Mouse (Mus musculus): ENCODE measurements around the gene Coro1c. TPM values are rescaled to one million over a fixed set of nuclear protein-coding genes. Genes with fewer than 3 reads are reported as not detected.

Coro1c gene
- polyA plus RNA-seq, 1 experiment from 2014 or later: 93.6 TPM

DNA sequence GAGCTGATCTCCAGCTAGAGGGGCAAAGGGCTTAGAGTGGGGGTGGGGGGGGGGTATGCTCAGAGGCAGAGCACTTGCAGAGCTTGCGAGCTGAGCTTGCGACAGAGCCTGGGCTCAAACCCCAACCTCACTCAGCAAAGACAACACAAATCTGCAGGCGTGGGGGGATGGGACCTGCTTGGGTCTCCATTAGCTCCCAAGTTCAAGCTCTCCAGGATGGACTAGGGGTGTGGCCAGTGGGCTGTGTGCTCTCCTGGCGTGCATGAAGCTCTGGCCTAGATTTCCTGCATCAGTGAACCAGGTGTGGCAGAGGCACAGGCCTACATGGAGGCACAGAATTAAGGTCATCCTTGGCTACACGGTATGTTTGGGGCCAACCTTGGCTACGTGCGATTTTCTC lies 80.1 kb downstream of the Coro1c start:
- no peak for DNase-seq (ENCODE audit: low spot score)
- ATAC-seq (ENCODE audit: low FRiP score, low TSS enrichment): no peak; the same call in 1 of the 2 replicates
- Histone ChIP-seq H3K27ac (replicated peaks) (no peak overlapping the region), H3K9me3 (ENCODE audit: control insufficient read depth, low read length) (no peaks in the 10 kb centered on the region), H3K4me1 (replicated peaks; ENCODE audit: control insufficient read depth, insufficient read depth) (no peaks in the 10 kb centered on the region), H3K4me2 (replicated peaks; ENCODE audit: low read depth) (no peak overlapping the region), H3K9ac (ENCODE audit: low read length) (no peak overlapping the region), H3K27me3 (ENCODE audit: control insufficient read depth, insufficient read depth, low read length) (no peaks in the 10 kb centered on the region), H3K36me3 (ENCODE audit: control insufficient read depth, insufficient read depth, low read length) (no peaks in the 10 kb centered on the region), H3K4me3 (ENCODE audit: low read depth, low read length) (no peak overlapping the region)
- WGBS: 52% methylated on average over 7 of the region's 7 CpGs
- TF ChIP-seq EP300 (optimal IDR thresholded peaks at IDR 0.05) (no peak), CTCF (IDR thresholded peaks at IDR 0.05; ENCODE audit: low read depth) (no peak)

GRCm38 (mm10) chr5:113827991-113828411 lies 80.6 kb downstream of the Coro1c start:
- TF ChIP-seq CTCF (IDR thresholded peaks at IDR 0.05; ENCODE audit: low read depth): no peak
- TF ChIP-seq EP300 (optimal IDR thresholded peaks at IDR 0.05): no peak
- ATAC-seq (ENCODE audit: low FRiP score, low TSS enrichment): no peak

DNA sequence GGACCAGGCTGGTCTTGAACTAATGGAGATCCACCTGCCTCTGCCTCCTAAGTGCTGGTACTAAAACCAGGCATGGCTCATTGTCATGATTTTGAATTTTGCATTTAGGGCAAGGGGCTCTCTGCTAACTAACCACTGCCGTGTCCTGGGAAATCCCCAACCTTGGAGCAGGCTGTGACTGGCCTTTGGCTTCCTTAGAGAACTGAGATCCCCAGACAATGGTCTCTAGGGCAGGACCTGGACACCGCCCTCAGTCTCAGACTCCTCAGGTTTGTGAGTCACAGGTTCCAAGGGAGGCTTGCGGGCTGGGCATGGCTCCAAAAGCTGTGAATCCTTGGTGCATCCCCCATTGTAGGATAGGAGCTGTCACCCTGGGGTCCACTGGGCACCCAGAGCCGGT lies 81.9 kb downstream of the Coro1c start:
- no peak overlapping the region for H3K27ac ChIP-seq (replicated peaks)
- DNase-seq (ENCODE audit: low spot score): no peak
- no peaks in the 10 kb centered on the region for H3K27me3 ChIP-seq (ENCODE audit: control insufficient read depth, insufficient read depth, low read length)
- no peak overlapping the region for H3K4me3 ChIP-seq (ENCODE audit: low read depth, low read length)
- TF ChIP-seq CTCF (IDR thresholded peaks at IDR 0.05; ENCODE audit: low read depth) (no peak), EP300 (optimal IDR thresholded peaks at IDR 0.05) (no peak)
- H3K9ac ChIP-seq (ENCODE audit: low read length): no peak overlapping the region
- no peak for ATAC-seq (ENCODE audit: low FRiP score, low TSS enrichment)
- WGBS: 69% methylated on average over 4 of the region's 4 CpGs
- H3K4me2 ChIP-seq (replicated peaks; ENCODE audit: low read depth): no peak overlapping the region
- no peaks in the 10 kb centered on the region for H3K4me1 ChIP-seq (replicated peaks; ENCODE audit: control insufficient read depth, insufficient read depth)
- no peaks in the 10 kb centered on the region for H3K36me3 ChIP-seq (ENCODE audit: control insufficient read depth, insufficient read depth, low read length)
- H3K9me3 ChIP-seq (ENCODE audit: control insufficient read depth, low read length): no peaks in the 10 kb centered on the region

More at GRCm38 (mm10) chr5:113827991-113828411, 80.6 kb downstream of the Coro1c start:
- Histone ChIP-seq H3K4me2 (replicated peaks; ENCODE audit: low read depth) (no peak overlapping the region), H3K4me1 (replicated peaks; ENCODE audit: control insufficient read depth, insufficient read depth) (no peaks in the 10 kb centered on the region), H3K9me3 (ENCODE audit: control insufficient read depth, low read length) (no peaks in the 10 kb centered on the region), H3K4me3 (ENCODE audit: low read depth, low read length) (no peak overlapping the region), H3K9ac (ENCODE audit: low read length) (no peak overlapping the region), H3K36me3 (ENCODE audit: control insufficient read depth, insufficient read depth, low read length) (no peaks in the 10 kb centered on the region), H3K27me3 (ENCODE audit: control insufficient read depth, insufficient read depth, low read length) (no peaks in the 10 kb centered on the region), H3K27ac (replicated peaks) (no peak overlapping the region)
- WGBS: 42% methylated on average over 4 of the region's 4 CpGs
- no peak for DNase-seq (ENCODE audit: low spot score)

DNA sequence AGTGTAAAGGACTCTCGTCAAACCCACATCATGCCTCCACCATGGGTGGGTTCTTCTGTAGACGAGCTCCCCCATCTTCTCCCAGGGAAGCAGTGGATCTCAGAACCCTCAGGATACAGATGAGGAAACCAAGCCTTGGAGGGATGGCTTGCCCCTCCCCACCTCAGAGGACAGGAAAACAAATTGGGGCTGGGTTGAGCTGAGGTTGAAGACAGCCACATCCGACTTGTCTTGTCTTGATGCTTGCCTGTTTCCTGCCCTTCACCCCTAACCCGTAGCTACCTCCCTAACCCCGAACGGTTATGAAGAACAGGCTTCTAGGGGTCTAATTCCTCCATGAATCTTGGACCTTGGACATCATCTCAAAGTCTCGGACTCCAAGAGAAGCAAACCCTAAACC lies 83.0 kb downstream of the Coro1c start:
- no peaks in the 10 kb centered on the region for H3K36me3 ChIP-seq (ENCODE audit: control insufficient read depth, insufficient read depth, low read length)
- H3K9me3 ChIP-seq (ENCODE audit: control insufficient read depth, low read length): no peaks in the 10 kb centered on the region
- DNase-seq (ENCODE audit: low spot score): no peak
- TF ChIP-seq EP300 (optimal IDR thresholded peaks at IDR 0.05) (no peak), CTCF (IDR thresholded peaks at IDR 0.05; ENCODE audit: low read depth) (no peak)
- no peak overlapping the region for H3K4me2 ChIP-seq (replicated peaks; ENCODE audit: low read depth)
- H3K4me3 ChIP-seq (ENCODE audit: low read depth, low read length): no peak overlapping the region
- H3K4me1 ChIP-seq (replicated peaks; ENCODE audit: control insufficient read depth, insufficient read depth): no peaks in the 10 kb centered on the region
- WGBS: 74% methylated on average over 7 of the region's 7 CpGs
- no peaks in the 10 kb centered on the region for H3K27me3 ChIP-seq (ENCODE audit: control insufficient read depth, insufficient read depth, low read length)
- no peak for ATAC-seq (ENCODE audit: low FRiP score, low TSS enrichment)
- H3K9ac ChIP-seq (ENCODE audit: low read length): no peak overlapping the region
- H3K27ac ChIP-seq (replicated peaks): no peak overlapping the region

DNA sequence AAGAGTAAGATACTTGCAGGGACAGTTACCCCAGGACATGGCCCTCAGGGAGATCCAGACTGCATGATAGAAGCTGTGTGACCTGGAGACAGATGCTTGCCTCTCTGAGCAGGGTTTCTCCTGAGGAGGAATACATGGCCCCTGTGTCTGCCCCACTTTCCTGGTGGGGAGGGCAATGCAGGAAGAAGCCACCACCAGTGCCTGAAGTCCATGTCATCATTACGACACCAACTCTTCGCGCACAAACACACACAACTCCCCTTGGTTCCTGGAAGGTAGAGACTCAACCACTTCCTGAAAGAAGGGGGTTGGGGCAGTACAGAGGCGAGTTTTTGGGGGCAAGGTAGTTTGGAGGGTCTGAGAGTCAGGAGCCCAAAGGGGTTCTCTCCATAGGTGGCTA lies 84.3 kb downstream of the Coro1c start:
- Histone ChIP-seq H3K4me2 (replicated peaks; ENCODE audit: low read depth) (no peak overlapping the region), H3K9me3 (ENCODE audit: control insufficient read depth, low read length) (no peaks in the 10 kb centered on the region), H3K27me3 (ENCODE audit: control insufficient read depth, insufficient read depth, low read length) (no peaks in the 10 kb centered on the region), H3K9ac (ENCODE audit: low read length) (no peak overlapping the region), H3K4me1 (replicated peaks; ENCODE audit: control insufficient read depth, insufficient read depth) (no peaks in the 10 kb centered on the region), H3K27ac (replicated peaks) (no peak overlapping the region), H3K4me3 (ENCODE audit: low read depth, low read length) (no peak overlapping the region), H3K36me3 (ENCODE audit: control insufficient read depth, insufficient read depth, low read length) (no peaks in the 10 kb centered on the region)
- 80% methylated on average over 4 of the region's 4 CpGs for WGBS
- TF ChIP-seq EP300 (optimal IDR thresholded peaks at IDR 0.05) (no peak), CTCF (IDR thresholded peaks at IDR 0.05; ENCODE audit: low read depth) (no peak)
- no peak for ATAC-seq (ENCODE audit: low FRiP score, low TSS enrichment)
- no peak for DNase-seq (ENCODE audit: low spot score)

DNA sequence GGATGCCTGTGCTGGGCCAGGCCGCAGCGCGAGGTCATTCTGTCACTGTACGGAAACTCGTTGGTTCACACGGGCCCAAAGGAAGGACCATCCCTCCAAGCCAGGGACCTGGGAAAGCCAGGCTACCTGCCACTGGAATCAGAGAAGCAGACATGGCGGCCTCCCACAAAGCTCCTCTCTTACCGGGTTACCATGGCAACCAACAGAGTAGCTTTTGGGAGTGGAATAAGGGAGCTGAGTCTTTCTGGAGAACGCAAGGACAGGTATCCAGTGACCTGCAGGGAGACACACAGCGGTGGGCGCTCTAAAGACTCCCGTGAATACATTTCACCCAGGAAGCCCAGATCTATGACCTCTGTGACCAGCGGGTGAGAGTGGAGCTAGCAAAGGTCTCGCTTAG lies 90.0 kb downstream of the Coro1c start:
- no peak overlapping the region for H3K9ac ChIP-seq (ENCODE audit: low read length)
- no peak for TF ChIP-seq CTCF (IDR thresholded peaks at IDR 0.05; ENCODE audit: low read depth)
- no peak for TF ChIP-seq EP300 (optimal IDR thresholded peaks at IDR 0.05)
- H3K4me3 ChIP-seq (ENCODE audit: low read depth, low read length): no peak overlapping the region
- DNase-seq (ENCODE audit: low spot score) (no peak), ATAC-seq (ENCODE audit: low FRiP score, low TSS enrichment) (no peak)
- H3K36me3 ChIP-seq (ENCODE audit: control insufficient read depth, insufficient read depth, low read length): no peaks in the 10 kb centered on the region
- H3K4me2 ChIP-seq (replicated peaks; ENCODE audit: low read depth): no peak overlapping the region
- H3K27ac ChIP-seq (replicated peaks): no peak overlapping the region
- H3K9me3 ChIP-seq (ENCODE audit: control insufficient read depth, low read length): no peaks in the 10 kb centered on the region
- no peaks in the 10 kb centered on the region for H3K27me3 ChIP-seq (ENCODE audit: control insufficient read depth, insufficient read depth, low read length)
- 65% methylated on average over 14 of the region's 14 CpGs for WGBS
- H3K4me1 ChIP-seq (replicated peaks; ENCODE audit: control insufficient read depth, insufficient read depth): no peaks in the 10 kb centered on the region

Measured in stomach, postnatal 0 days (tissue).